Mouse (Mus musculus): Measurements from ENCODE around the gene Pum1.

GRCm38 (mm10) chr4:130711353-130711848 lies 48.3 kb downstream of the Pum1 start:
- TF ChIP-seq REST (IDR thresholded peaks at IDR 0.05; ENCODE audit: insufficient read depth, insufficient read length) (no peak), MYOG (IDR thresholded peaks at IDR 0.05; ENCODE audit: control insufficient read depth in 1 of 3, insufficient read depth in 1 of 3, insufficient read length in 2 of 3, low read depth in 2 of 3) (no peak), MAX (IDR thresholded peaks at IDR 0.05; ENCODE audit: low read depth) (no peak), CEBPB (IDR thresholded peaks at IDR 0.05; ENCODE audit: insufficient read depth, poor library complexity, severe bottlenecking) (no peak), POLR2A (IDR thresholded peaks at IDR 0.05; ENCODE audit: insufficient read length, low read depth) (no peak), TCF3 (IDR thresholded peaks at IDR 0.05; ENCODE audit: insufficient read length, low read depth) (no peak), POLR2AphosphoS2 (IDR thresholded peaks at IDR 0.05; ENCODE audit: insufficient read length, low read depth) (no peak)
